ENCODE assay signal across 13 mouse cellular contexts in genomic region chr16:34331630-34332029, GRCm38 (mm10).
A peak's percentile ranks its signal among the peaks of the same experiment; 100 is the strongest.
DNase-seq lines count a peak whose midpoint lies in the region; ATAC-seq and TF ChIP-seq lines count a peak whose summit lies in the region.
"Had no signal": no experiment of that assay in that cellular context is flagged by ENCODE, and none has a peak within 500 bp of the region (broad histone marks: within the 10 kb centered on the region; RNA-seq: fewer than 3 reads in every experiment).

No protein-coding gene starts in this region.

- 43% methylated on average over 5 of the region's 5 CpGs for WGBS in embryonic facial prominence, embryonic 14.5 days
- 56% methylated on average over 5 of the region's 5 CpGs for WGBS in embryonic facial prominence, embryonic 10.5 days
- 21% methylated on average over 5 of the region's 5 CpGs for WGBS in heart, embryonic 13.5 days
- WGBS in intestine, embryonic 15.5 days: 63% methylated on average over 5 of the region's 5 CpGs

- no peaks in the 10 kb centered on the region for H3K36me3 ChIP-seq in embryonic facial prominence, embryonic 14.5 days (ENCODE audit: control insufficient read depth, insufficient read depth, low read length)
- H3K36me3 ChIP-seq in embryonic facial prominence, embryonic 10.5 days (replicated peaks): peaks cover 15% of the 10 kb centered on the region
- H3K36me3 ChIP-seq in C2C12 (ENCODE audit: control insufficient read depth, insufficient read depth): no peaks in the 10 kb centered on the region
- H3K36me3 ChIP-seq in heart, embryonic 13.5 days: no peaks in the 10 kb centered on the region
- no peaks in the 10 kb centered on the region for H3K36me3 ChIP-seq in intestine, embryonic 15.5 days
- H3K36me3 ChIP-seq: hindbrain, embryonic 15.5 days; neural tube, embryonic 15.5 days had no signal

- H3K4me3 ChIP-seq in embryonic facial prominence, embryonic 14.5 days (ENCODE audit: low read depth, low read length): no peak overlapping the region
- H3K4me3 ChIP-seq in embryonic facial prominence, embryonic 10.5 days: no peak overlapping the region
- no peak overlapping the region for H3K4me3 ChIP-seq in C2C12 (ENCODE audit: insufficient read depth, poor library complexity, severe bottlenecking)
- H3K4me3 ChIP-seq in heart, embryonic 13.5 days: no peak overlapping the region
- no peak overlapping the region for H3K4me3 ChIP-seq in intestine, embryonic 15.5 days (replicated peaks)
- H3K4me3 ChIP-seq: hindbrain, embryonic 15.5 days; megakaryocyte, embryonic 14.5 days; neural tube, embryonic 15.5 days had no signal

- H3K9ac ChIP-seq in embryonic facial prominence, embryonic 14.5 days (ENCODE audit: low read depth, low read length): no peak overlapping the region
- H3K9ac ChIP-seq in heart, embryonic 13.5 days: no peak overlapping the region
- no peak overlapping the region for H3K9ac ChIP-seq in intestine, embryonic 15.5 days
- H3K9ac ChIP-seq: hindbrain, embryonic 15.5 days; neural tube, embryonic 15.5 days had no signal

- H3K79me3 ChIP-seq in C2C12 (ENCODE audit: low read depth): no peaks in the 10 kb centered on the region

- no peaks in the 10 kb centered on the region for H3K27me3 ChIP-seq in embryonic facial prominence, embryonic 14.5 days (replicated peaks; ENCODE audit: control insufficient read depth, insufficient read depth, low read length)
- no peaks in the 10 kb centered on the region for H3K27me3 ChIP-seq in embryonic facial prominence, embryonic 10.5 days (replicated peaks; ENCODE audit: low read depth, poor library complexity, severe bottlenecking)
- H3K27me3 ChIP-seq in C2C12 (ENCODE audit: control insufficient read depth, insufficient read depth, insufficient read length): no peaks in the 10 kb centered on the region
- H3K27me3 ChIP-seq in heart, embryonic 13.5 days (replicated peaks): no peaks in the 10 kb centered on the region
- H3K27me3 ChIP-seq in intestine, embryonic 15.5 days (replicated peaks): no peaks in the 10 kb centered on the region
- H3K27me3 ChIP-seq: hindbrain, embryonic 15.5 days; neural tube, embryonic 15.5 days had no signal

- no peak for TF ChIP-seq CTCF in C2C12 (IDR thresholded peaks at IDR 0.05; ENCODE audit: control insufficient read depth, insufficient read depth, insufficient read length)

- peaks cover 6% of the 10 kb centered on the region; the same call in 1 of the 2 replicates for H3K4me1 ChIP-seq in embryonic facial prominence, embryonic 14.5 days (ENCODE audit: control insufficient read depth, insufficient read depth, low read length)
- peaks cover 32% of the 10 kb centered on the region for H3K4me1 ChIP-seq in embryonic facial prominence, embryonic 10.5 days
- H3K4me1 ChIP-seq in heart, embryonic 13.5 days: peaks cover 69% of the 10 kb centered on the region
- H3K4me1 ChIP-seq in intestine, embryonic 15.5 days (replicated peaks): peaks cover 3% of the 10 kb centered on the region; the same call in 1 of the 2 replicates

- no peaks in the 10 kb centered on the region for H3K9me3 ChIP-seq in embryonic facial prominence, embryonic 14.5 days (ENCODE audit: control insufficient read depth, low read length)
- H3K9me3 ChIP-seq in embryonic facial prominence, embryonic 10.5 days: no peaks in the 10 kb centered on the region
- no peaks in the 10 kb centered on the region for H3K9me3 ChIP-seq in heart, embryonic 13.5 days
- H3K9me3 ChIP-seq in intestine, embryonic 15.5 days: no peaks in the 10 kb centered on the region
- H3K9me3 ChIP-seq: hindbrain, embryonic 15.5 days; megakaryocyte, embryonic 14.5 days; neural tube, embryonic 15.5 days had no signal

- peak; percentile 74; the same call in 1 of the 2 replicates for ATAC-seq in embryonic facial prominence, embryonic 14.5 days (ENCODE audit: low read depth)
- peak; percentile 59; the same call in 1 of the 2 replicates for ATAC-seq in heart, embryonic 13.5 days (ENCODE audit: extremely low read depth, insufficient number of reproducible peaks, low FRiP score, low TSS enrichment)
- ATAC-seq in intestine, embryonic 15.5 days: no peak

- no peak overlapping the region for H3K27ac ChIP-seq in embryonic facial prominence, embryonic 14.5 days (replicated peaks; ENCODE audit: low read depth, low read length)
- H3K27ac ChIP-seq in embryonic facial prominence, embryonic 10.5 days (replicated peaks): no peak overlapping the region; the same call in 1 of the 2 replicates
- H3K27ac ChIP-seq in heart, embryonic 13.5 days (replicated peaks): peak overlapping the region; percentile 88
- no peak overlapping the region for H3K27ac ChIP-seq in intestine, embryonic 15.5 days
- H3K27ac ChIP-seq: hindbrain, embryonic 15.5 days; neural tube, embryonic 15.5 days had no signal

- H3K79me2 ChIP-seq in C2C12 (ENCODE audit: control insufficient read depth, insufficient read depth): no peaks in the 10 kb centered on the region

- DNase-seq in embryonic facial prominence, embryonic 14.5 days (ENCODE audit: low spot score): peak; percentile 84
- DNase-seq in embryonic facial prominence, embryonic 10.5 days (ENCODE audit: low spot score): no peak
- DNase-seq in lung, postnatal 10 days: peak; percentile 62
- DNase-seq in adrenal gland, adult (ENCODE audit: inconsistent age in 2 of 2, low spot score in 1 of 2): no peak
- DNase-seq in adrenal gland, postnatal 25 days: no peak
- DNase-seq: B cell, adult 2 months; spleen, adult 18-20 months had no signal

- H3ac ChIP-seq in C2C12 (ENCODE audit: control insufficient read depth, insufficient read length, low read depth): no peak overlapping the region

- H3K4me2 ChIP-seq in embryonic facial prominence, embryonic 14.5 days (ENCODE audit: low read depth, low read length): no peak overlapping the region
- H3K4me2 ChIP-seq in heart, embryonic 13.5 days: 0 out of 2 replicates have a peak overlapping the region, but pooled peaks have one; percentile 3
- no peak overlapping the region for H3K4me2 ChIP-seq in intestine, embryonic 15.5 days (replicated peaks)
- H3K4me2 ChIP-seq: hindbrain, embryonic 15.5 days; neural tube, embryonic 15.5 days had no signal

TF ChIP-seq in C2C12, 6 proteins besides CTCF, POLR2A, EP300 and RAD21:
- no peak for TF ChIP-seq FOSL1 (IDR thresholded peaks at IDR 0.05; ENCODE audit: insufficient read depth, low read length, poor library complexity, severe bottlenecking)
- no peak for TF ChIP-seq MYOG (IDR thresholded peaks at IDR 0.05; ENCODE audit: control insufficient read depth, extremely low read depth, insufficient read length)
- no peak for TF ChIP-seq USF1 (IDR thresholded peaks at IDR 0.05; ENCODE audit: low read depth)
- TF ChIP-seq MYOD1 (IDR thresholded peaks at IDR 0.05; ENCODE audit: control insufficient read depth, insufficient read length, low read depth): peak; percentile 64

Comparison
In these comparisons a context has a peak if more than half of its experiments do, and no peak if none do; other contexts are left out.
1. DNase-seq: peak in embryonic facial prominence, embryonic 14.5 days (single experiment) and lung, postnatal 10 days (single experiment); none in embryonic facial prominence, embryonic 10.5 days (single experiment), adrenal gland, adult (0 of 2) and adrenal gland, postnatal 25 days (single experiment).